Mouse (Mus musculus) cortical plate, adult 2 months (tissue): ENCODE data around the gene Ctse. TPM values are rescaled to one million over a fixed set of nuclear protein-coding genes. Genes with fewer than 3 reads are reported as not detected.

ENCODE experiments used
- H3K27ac ChIP-seq: fragments of 200-500 bp; 2 replicates; pipeline ENCODE4 v1.5.1; 2012; ENCODE audit warnings: low read length, control low read depth, inconsistent platforms; ENCODE audit not compliant: insufficient read depth
- H3K4me1 ChIP-seq: fragments of 200-500 bp; 2 replicates; pipeline ENCODE4 v1.6.1; 2011; ENCODE audit warnings: low read length; ENCODE audit not compliant: control insufficient read depth, insufficient read depth
- H3K4me3 ChIP-seq: fragments of 200-500 bp; 2 replicates; pipeline ENCODE4 v1.5.1; 2011; ENCODE audit warnings: mild to moderate bottlenecking, low read length, control low read depth; ENCODE audit not compliant: insufficient read depth
- CTCF ChIP-seq: fragments of 200-500 bp; IDR thresholded peaks from 2 replicates; pipeline ENCODE4 v1.5.1; 2011; ENCODE audit warnings: mild to moderate bottlenecking, control low read depth, low read length; ENCODE audit not compliant: insufficient read depth; ENCODE audit errors: extremely low read depth
- POLR2A ChIP-seq: fragments of 200-500 bp; IDR thresholded peaks from 2 replicates; pipeline ENCODE4 v1.6.1; 2011; ENCODE audit warnings: mild to moderate bottlenecking, low read length, control low read depth; ENCODE audit not compliant: insufficient read depth; ENCODE audit errors: extremely low read depth
- polyA plus RNA-seq: library from polyadenylated mRNA; depleted of rRNA; stranded (reverse); fragments of >200 nt; gene quantifications from 2 replicates; pipeline ENCODE4 v1.2.3, GENCODE M21; 2012; rRNA removed

Ctse gene
- polyA plus RNA-seq: not detected in 2 replicates

- no peaks in the 10 kb centered on the region for H3K4me1 ChIP-seq
- TF ChIP-seq POLR2A (no peak), CTCF (no peak)
- H3K27ac ChIP-seq: no peak within 1 kb of the TSS
- no peak within 1 kb of the TSS for H3K4me3 ChIP-seq
These were observed at the start of gene Ctse for GRCm38 (mm10) chr1:131637791-131638540. Ctse (plus strand) TSS chr1:131638306.

- H3K27ac ChIP-seq: no peak within 1 kb of the TSS
- no peak for TF ChIP-seq CTCF
- no peak for TF ChIP-seq POLR2A
These were observed 39.2 kb upstream of the Ctse start, which contains the start of gene Avpr1b for GRCm38 (mm10) chr1:131598905-131599304. Avpr1b (plus strand) TSS chr1:131599239.

GRCm38 (mm10) chr1:131600314-131600713 is 37.8 kb upstream of the Ctse start:
- TF ChIP-seq CTCF (no peak), POLR2A (no peak)
- no peak overlapping the region for H3K27ac ChIP-seq
- no peaks in the 10 kb centered on the region for H3K4me1 ChIP-seq
- no peak overlapping the region for H3K4me3 ChIP-seq

More at GRCm38 (mm10) chr1:131598905-131599304, 39.2 kb upstream of the Ctse start, which contains the start of gene Avpr1b:
- Histone ChIP-seq H3K4me1 (no peaks in the 10 kb centered on the region), H3K4me3 (no peak within 1 kb of the TSS)

- H3K4me3 ChIP-seq: no peak overlapping the region
- H3K4me1 ChIP-seq: no peaks in the 10 kb centered on the region
- H3K27ac ChIP-seq: no peak overlapping the region
- TF ChIP-seq POLR2A: no peak
- TF ChIP-seq CTCF: no peak
These were observed 31.4 kb upstream of the Ctse start for GRCm38 (mm10) chr1:131606719-131607118.

- no peak for TF ChIP-seq POLR2A
- no peak for TF ChIP-seq CTCF
- Histone ChIP-seq H3K4me1 (no peaks in the 10 kb centered on the region), H3K4me3 (no peak overlapping the region), H3K27ac (no peak overlapping the region)
These were observed 25.4 kb upstream of the Ctse start for GRCm38 (mm10) chr1:131612556-131613155.

GRCm38 (mm10) chr1:131613361-131614133 is 24.6 kb upstream of the Ctse start:
- TF ChIP-seq CTCF (peak; percentile 56), POLR2A (no peak)
- Histone ChIP-seq H3K4me3 (no peak overlapping the region), H3K27ac (no peak overlapping the region), H3K4me1 (no peaks in the 10 kb centered on the region)

- no peaks in the 10 kb centered on the region for H3K4me1 ChIP-seq
- TF ChIP-seq CTCF: no peak
- no peak overlapping the region for H3K27ac ChIP-seq
- no peak overlapping the region for H3K4me3 ChIP-seq
These were observed 23.5 kb upstream of the Ctse start for GRCm38 (mm10) chr1:131614641-131615040.

- Histone ChIP-seq H3K4me1 (no peaks in the 10 kb centered on the region), H3K27ac (no peak overlapping the region), H3K4me3 (no peak overlapping the region)
- TF ChIP-seq POLR2A: no peak
- TF ChIP-seq CTCF: no peak
These were observed 22.0 kb upstream of the Ctse start for GRCm38 (mm10) chr1:131616131-131616530.

- Histone ChIP-seq H3K4me1 (no peaks in the 10 kb centered on the region), H3K4me3 (no peak overlapping the region), H3K27ac (no peak overlapping the region)
- TF ChIP-seq CTCF (no peak), POLR2A (no peak)
These were observed 21.4 kb upstream of the Ctse start for GRCm38 (mm10) chr1:131616546-131617220.

- TF ChIP-seq POLR2A (no peak), CTCF (peak; percentile 39; the same call in 1 of the 2 replicates)
- H3K4me3 ChIP-seq: no peak overlapping the region
These were observed 19.5 kb upstream of the Ctse start for GRCm38 (mm10) chr1:131618576-131618975.

More at GRCm38 (mm10) chr1:131618576-131618975, 19.5 kb upstream of the Ctse start:
- no peak overlapping the region for H3K27ac ChIP-seq
- H3K4me1 ChIP-seq: no peaks in the 10 kb centered on the region
